Mouse (Mus musculus) liver, embryonic 12.5 days (tissue): ENCODE measurements around the gene Cdk7. TPM values are rescaled to one million over a fixed set of nuclear protein-coding genes. Genes with fewer than 3 reads are reported as not detected.
"Not testable (repeated sequence)": the region's sequence is repeated elsewhere in the genome, so short reads cannot be mapped to it uniquely, and the experiment has no call there.

Experiments
- ATAC-seq: fragments of 200-750 bp; cut with Nextera tagmentation; 2 replicates; pipeline ENCODE4 v1.8.0; 2017; ENCODE audit warnings: moderate number of reproducible peaks, mild to moderate bottlenecking, moderate library complexity
- H3K27ac ChIP-seq: fragments of 300-500 bp; sonication (generic); 2 replicates; pipeline ENCODE4 v1.5.1; 2016; ENCODE audit warnings: mild to moderate bottlenecking
- H3K27me3 ChIP-seq: fragments of 300-500 bp; sonication (generic); replicated peaks from 2 replicates; pipeline ENCODE4 v1.6.1; 2016; ENCODE audit warnings: mild to moderate bottlenecking, moderate library complexity
- H3K36me3 ChIP-seq: fragments of 300-500 bp; sonication (generic); 2 replicates; pipeline ENCODE4 v1.6.1; 2016; ENCODE audit warnings: mild to moderate bottlenecking, moderate library complexity
- H3K4me1 ChIP-seq: fragments of 300-500 bp; sonication (generic); 2 replicates; pipeline ENCODE4 v1.6.1; 2016
- H3K4me2 ChIP-seq: fragments of 300-500 bp; sonication (generic); 2 replicates; pipeline ENCODE4 v1.6.1; 2016; ENCODE audit warnings: mild to moderate bottlenecking, moderate library complexity
- H3K4me3 ChIP-seq: fragments of 300-500 bp; sonication (generic); 2 replicates; pipeline ENCODE4 v1.5.1; 2016; ENCODE audit warnings: mild to moderate bottlenecking, moderate library complexity
- H3K9ac ChIP-seq: fragments of 300-500 bp; sonication (generic); 2 replicates; pipeline ENCODE4 v1.6.1; 2016; ENCODE audit warnings: mild to moderate bottlenecking, moderate library complexity
- H3K9me3 ChIP-seq: fragments of 300-500 bp; sonication (generic); replicated peaks from 2 replicates; pipeline ENCODE4 v1.6.1; 2016; ENCODE audit warnings: mild to moderate bottlenecking, moderate library complexity
- WGBS: fragments of 180-500 bp; shearing (Covaris S2); methylation state at CpG from one replicate; pipeline ENCODE4 v1.1.7; 2016; ENCODE audit not compliant: insufficient replicate concordance; 5-methylcytosine and 5-hydroxymethylcytosine counted together
- polyA plus RNA-seq: library from polyadenylated mRNA; unstranded; fragments of >200 nt; fragmentation: Nextera tagmentation; extraction: Ambion mirVana; gene quantifications from 2 replicates; pipeline ENCODE4 v1.2.1, GENCODE M21; 2016

Gene Cdk7
- polyA plus RNA-seq, 1 experiment from 2014 or later, result 60.1 TPM

- Histone ChIP-seq H3K27me3 (no peaks in the 10 kb centered on the region), H3K27ac (no peak overlapping the region), H3K9ac (no peak overlapping the region), H3K4me3 (no peak overlapping the region), H3K4me1 (peaks cover 88% of the 10 kb centered on the region), H3K4me2 (peak overlapping the region; percentile 23), H3K9me3 (no peaks in the 10 kb centered on the region), H3K36me3 (no peaks in the 10 kb centered on the region)
- 53% methylated on average over 8 of the region's 8 CpGs for WGBS
- ATAC-seq, result peak; percentile 24; the same call in 1 of the 2 replicates
Observed at GRCm38 (mm10) chr13:100748638-100749037, 17.9 kb upstream of the Cdk7 start.

GRCm38 (mm10) chr13:100746090-100746489 lies 15.4 kb upstream of the Cdk7 start:
- Histone ChIP-seq H3K4me2 (no peak overlapping the region), H3K9ac (no peak overlapping the region)
- WGBS, result 85% methylated on average over 3 of the region's 3 CpGs

GRCm38 (mm10) chr13:100744036-100744744 lies 13.5 kb upstream of the Cdk7 start, which contains the start of gene Mrps36:
Gene Mrps36, minus strand, starts transcription at chr13:100744659.
- Histone ChIP-seq H3K4me3 (peak within 1 kb of the TSS; percentile 85), H3K9me3 (no peaks in the 10 kb centered on the region), H3K27me3 (no peaks in the 10 kb centered on the region), H3K4me1 (peaks cover 76% of the 10 kb centered on the region), H3K27ac (peak within 1 kb of the TSS; percentile 93), H3K4me2 (peak within 1 kb of the TSS; percentile 79), H3K9ac (peak within 1 kb of the TSS; percentile 86), H3K36me3 (peaks cover 13% of the 10 kb centered on the region)
- WGBS, result under 1% methylated on average over 52 of the region's 52 CpGs
- peak; percentile 90 for ATAC-seq

More at GRCm38 (mm10) chr13:100746090-100746489, 15.4 kb upstream of the Cdk7 start:
- Histone ChIP-seq H3K4me1 (peaks cover 86% of the 10 kb centered on the region), H3K27me3 (no peaks in the 10 kb centered on the region), H3K36me3 (no peaks in the 10 kb centered on the region), H3K4me3 (no peak overlapping the region), H3K27ac (peak overlapping the region; percentile 53), H3K9me3 (no peaks in the 10 kb centered on the region)
- ATAC-seq, result no peak

- WGBS, result 60% methylated on average over 11 of the region's 11 CpGs
- peak overlapping the region; percentile 85 for H3K4me3 ChIP-seq
- H3K27me3 ChIP-seq, result no peaks in the 10 kb centered on the region
- H3K4me2 ChIP-seq, result peak overlapping the region; percentile 79
- H3K27ac ChIP-seq, result peak overlapping the region; percentile 93
- ATAC-seq, result peak; percentile 51
- peaks cover 20% of the 10 kb centered on the region for H3K36me3 ChIP-seq
- no peaks in the 10 kb centered on the region for H3K9me3 ChIP-seq
- H3K4me1 ChIP-seq, result peaks cover 69% of the 10 kb centered on the region
- peak overlapping the region; percentile 86 for H3K9ac ChIP-seq
Observed at GRCm38 (mm10) chr13:100743346-100744035, 12.8 kb upstream of the Cdk7 start.

- Histone ChIP-seq H3K4me3 (peak overlapping the region; percentile 85), H3K27ac (peak overlapping the region; percentile 71), H3K4me1 (peaks cover 66% of the 10 kb centered on the region), H3K4me2 (peak overlapping the region; percentile 79), H3K9ac (peak overlapping the region; percentile 63), H3K27me3 (no peaks in the 10 kb centered on the region), H3K36me3 (peaks cover 26% of the 10 kb centered on the region), H3K9me3 (no peaks in the 10 kb centered on the region)
- 78% methylated on average over 5 of the region's 5 CpGs for WGBS
- no peak for ATAC-seq
Observed at GRCm38 (mm10) chr13:100742831-100743230, 12.1 kb upstream of the Cdk7 start.

- peaks cover 30% of the 10 kb centered on the region for H3K4me1 ChIP-seq
- 88% methylated on average over 2 of the region's 2 CpGs for WGBS
Observed at GRCm38 (mm10) chr13:100732756-100733155, 2.0 kb upstream of the Cdk7 start.

GRCm38 (mm10) chr13:100731462-100732046 lies 815 bp upstream of the Cdk7 start:
- not testable (repeated sequence) for H3K9me3 ChIP-seq, ATAC-seq, H3K9ac ChIP-seq, H3K27me3 ChIP-seq, H3K27ac ChIP-seq
- Histone ChIP-seq H3K4me1 (peaks cover 38% of the 10 kb centered on the region), H3K36me3 (peaks cover 44% of the 10 kb centered on the region), H3K4me2 (peak overlapping the region; percentile 88), H3K4me3 (peak overlapping the region; percentile 85; the same call in 1 of the 2 replicates)
- WGBS, result 83% methylated on average over 6 of the region's 6 CpGs

More at GRCm38 (mm10) chr13:100732756-100733155, 2.0 kb upstream of the Cdk7 start:
- H3K4me2 ChIP-seq, result no peak overlapping the region
- ATAC-seq, result no peak
- H3K27me3 ChIP-seq, result no peaks in the 10 kb centered on the region
- H3K9ac ChIP-seq, result no peak overlapping the region
- no peaks in the 10 kb centered on the region for H3K9me3 ChIP-seq
- peaks cover 42% of the 10 kb centered on the region for H3K36me3 ChIP-seq
- H3K4me3 ChIP-seq, result no peak overlapping the region
- H3K27ac ChIP-seq, result no peak overlapping the region

- peak; percentile 82 for ATAC-seq
- peak overlapping the region; percentile 82 for H3K27ac ChIP-seq
- H3K9me3 ChIP-seq, result no peaks in the 10 kb centered on the region
- H3K4me2 ChIP-seq, result peak overlapping the region; percentile 88
- H3K4me3 ChIP-seq, result peak overlapping the region; percentile 85
- under 1% methylated on average over 30 of the region's 30 CpGs for WGBS
- peak overlapping the region; percentile 87 for H3K9ac ChIP-seq
- H3K27me3 ChIP-seq, result no peaks in the 10 kb centered on the region
- H3K36me3 ChIP-seq, result peaks cover 36% of the 10 kb centered on the region
- H3K4me1 ChIP-seq, result peaks cover 47% of the 10 kb centered on the region
Observed at GRCm38 (mm10) chr13:100730153-100730860, 432 bp downstream of the Cdk7 start.

- not testable (repeated sequence) for H3K27me3 ChIP-seq, ATAC-seq, H3K9ac ChIP-seq, H3K9me3 ChIP-seq, H3K4me3 ChIP-seq
- Histone ChIP-seq H3K27ac (0 out of 2 replicates have a peak overlapping the region, but pooled peaks have one; percentile 14), H3K4me2 (peak overlapping the region; percentile 88; the same call in 1 of the 2 replicates), H3K4me1 (peaks cover 64% of the 10 kb centered on the region), H3K36me3 (peaks cover 41% of the 10 kb centered on the region)
- 89% methylated on average over 4 of the region's 4 CpGs for WGBS
Observed at GRCm38 (mm10) chr13:100728530-100728929, 2.2 kb downstream of the Cdk7 start.

- Histone ChIP-seq H3K27me3 (no peaks in the 10 kb centered on the region), H3K36me3 (peaks cover 42% of the 10 kb centered on the region), H3K4me1 (peaks cover 64% of the 10 kb centered on the region), H3K4me3 (no peak overlapping the region), H3K9ac (no peak overlapping the region), H3K27ac (0 out of 2 replicates have a peak overlapping the region, but pooled peaks have one; percentile 14), H3K9me3 (no peaks in the 10 kb centered on the region), H3K4me2 (no peak overlapping the region)
- no peak for ATAC-seq
- WGBS, result 61% methylated on average over 5 of the region's 5 CpGs
Observed at GRCm38 (mm10) chr13:100728086-100728485, 2.7 kb downstream of the Cdk7 start.

- Histone ChIP-seq H3K9me3 (no peaks in the 10 kb centered on the region), H3K27me3 (no peaks in the 10 kb centered on the region), H3K4me3 (no peak overlapping the region), H3K9ac (peak overlapping the region; percentile 40; the same call in 1 of the 2 replicates), H3K4me2 (peak overlapping the region; percentile 44), H3K4me1 (peaks cover 59% of the 10 kb centered on the region), H3K36me3 (peaks cover 67% of the 10 kb centered on the region), H3K27ac (peak overlapping the region; percentile 63; the same call in 1 of the 2 replicates)
- ATAC-seq, result peak; percentile 74
- WGBS, result 30% methylated on average over 10 of the region's 10 CpGs
Observed at GRCm38 (mm10) chr13:100725194-100725593, 5.5 kb downstream of the Cdk7 start.
